Mouse (Mus musculus) T-helper 17 cell (primary cell): Measurements from ENCODE around the gene Sumo1.
"Not testable (repeated sequence)": the region's sequence is repeated elsewhere in the genome, so short reads cannot be mapped to it uniquely, and the experiment has no call there.

ENCODE experiments used
- in situ Hi-C, 2 experiments: fragments of 300-600 bp; cut with MboI, MseI; formaldehyde crosslinking; loops; 1 replicate in 1 of 2; 2 replicates in 1 of 2; pipeline ENCODE4 v1.15.1; 2025; ENCODE audit warnings: high pct_unique_total_duplicates in 2 of 2

Gene Sumo1

DNA sequence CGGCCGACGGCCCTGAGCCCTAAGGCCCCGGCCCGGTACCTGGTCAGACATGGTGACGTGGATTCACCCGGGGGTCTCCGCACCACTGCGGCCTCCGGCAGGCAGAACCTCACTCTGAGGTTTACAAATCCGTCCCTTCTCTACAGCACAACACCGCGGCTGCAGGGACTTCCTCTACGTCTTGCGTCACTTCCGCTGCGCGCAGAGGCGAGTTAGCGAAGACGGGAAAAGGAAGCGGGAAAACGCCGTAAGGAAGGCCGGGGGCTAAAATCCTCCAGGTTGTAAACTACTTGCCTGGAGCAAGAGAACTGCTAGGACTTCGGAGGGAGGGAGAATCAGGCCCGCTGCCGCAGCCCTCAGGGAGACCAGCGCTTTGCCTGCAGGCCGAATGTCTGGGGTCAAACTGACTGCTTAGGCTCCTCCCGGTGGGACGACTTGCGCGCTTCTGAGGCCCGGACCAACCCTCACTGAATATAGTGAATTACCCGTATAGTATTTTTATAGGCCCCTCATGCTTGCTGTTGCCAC is at the start of gene Sumo1:
TSS of gene Sumo1 (minus strand) at position 194 of the 528 bp plus-strand sequence.
- in situ Hi-C loops, result no loop called here

DNA sequence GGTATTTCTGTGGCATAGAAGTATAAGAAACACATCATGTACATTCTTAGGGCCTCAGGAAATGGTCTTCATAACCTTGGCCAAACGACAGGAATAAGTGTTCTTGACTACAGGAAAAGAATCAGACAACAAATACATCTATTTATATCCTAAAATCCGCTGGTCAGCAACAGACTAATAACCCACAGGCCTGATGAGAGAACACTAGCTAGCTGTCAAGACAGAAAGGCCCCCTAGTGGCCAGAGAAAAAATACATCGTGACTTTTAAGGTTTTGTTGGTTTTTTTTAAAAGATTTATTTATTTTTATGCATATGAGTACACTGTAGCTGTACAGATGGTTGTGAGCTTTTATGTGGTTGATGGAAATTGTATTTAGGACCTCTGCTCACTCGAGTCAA is 49.3 kb upstream of the Sumo1 start:
- in situ Hi-C loops, result loop anchor here in 1 of 2 experiments (25.0 kb wide), 1 partner anchor 1258 kb away; no protein-coding TSS in a partner anchor

DNA sequence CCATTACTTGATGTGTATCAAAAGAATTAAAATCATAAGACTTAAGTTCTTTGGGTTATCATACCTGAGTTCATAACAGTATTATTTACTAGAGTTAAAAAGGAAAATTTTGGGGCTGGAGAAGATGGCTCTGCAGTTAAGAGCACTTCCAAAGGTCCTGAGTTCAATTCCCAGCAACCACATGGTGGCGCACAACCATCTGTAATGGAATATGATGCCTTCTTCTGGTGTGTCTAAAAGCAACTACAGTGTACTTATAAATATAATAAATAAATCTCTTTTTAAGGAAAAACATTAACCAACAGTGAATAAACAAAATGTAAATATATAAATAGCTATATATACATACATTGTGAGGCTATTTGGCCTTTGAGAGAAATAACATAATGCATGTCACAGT is 31.1 kb upstream of the Sumo1 start:
- in situ Hi-C loops, result loop anchor here (5.0 to 25.0 kb wide), 3 partner anchors 381 to 1287 kb away; no protein-coding TSS in a partner anchor

GRCm38 (mm10) chr1:59698207-59698606 is 27.6 kb upstream of the Sumo1 start:
- in situ Hi-C loops, result no loop called here

- in situ Hi-C loops, result no loop called here
Measured at GRCm38 (mm10) chr1:59697751-59698150, 27.1 kb upstream of the Sumo1 start.

DNA sequence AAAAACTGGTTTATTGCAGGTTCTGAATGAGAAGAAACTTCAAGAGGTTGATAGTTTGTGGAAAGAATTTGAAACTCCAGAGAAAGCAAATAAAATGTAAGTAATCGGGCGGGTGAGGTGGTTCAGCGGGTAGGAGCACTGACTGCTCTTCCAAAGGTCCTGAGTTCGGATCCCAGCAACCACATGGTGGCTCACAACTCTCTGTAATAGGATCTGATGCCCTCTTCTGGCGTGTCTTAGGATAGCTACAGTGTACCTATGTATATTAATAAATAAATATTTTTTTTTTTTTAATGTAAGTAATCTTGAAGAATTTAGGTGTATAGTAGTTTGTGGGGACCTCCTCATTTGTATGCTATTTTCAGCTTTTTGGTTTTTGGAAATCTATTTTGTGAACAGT is 19.8 kb upstream of the Sumo1 start:
- in situ Hi-C loops, result no loop called here

GRCm38 (mm10) chr1:59687493-59687892 is 16.9 kb upstream of the Sumo1 start:
- in situ Hi-C loops, result no loop called here

- in situ Hi-C loops, result no loop called here
Measured at GRCm38 (mm10) chr1:59684819-59685755, 14.5 kb upstream of the Sumo1 start, which contains the start of gene Nop58. Nop58 (plus strand) TSS chr1:59684971.

- in situ Hi-C loops, result no loop called here
Measured at GRCm38 (mm10) chr1:59683926-59684818, 13.5 kb upstream of the Sumo1 start.

GRCm38 (mm10) chr1:59673661-59674060 is 3.0 kb upstream of the Sumo1 start:
- in situ Hi-C loops, result no loop called here

DNA sequence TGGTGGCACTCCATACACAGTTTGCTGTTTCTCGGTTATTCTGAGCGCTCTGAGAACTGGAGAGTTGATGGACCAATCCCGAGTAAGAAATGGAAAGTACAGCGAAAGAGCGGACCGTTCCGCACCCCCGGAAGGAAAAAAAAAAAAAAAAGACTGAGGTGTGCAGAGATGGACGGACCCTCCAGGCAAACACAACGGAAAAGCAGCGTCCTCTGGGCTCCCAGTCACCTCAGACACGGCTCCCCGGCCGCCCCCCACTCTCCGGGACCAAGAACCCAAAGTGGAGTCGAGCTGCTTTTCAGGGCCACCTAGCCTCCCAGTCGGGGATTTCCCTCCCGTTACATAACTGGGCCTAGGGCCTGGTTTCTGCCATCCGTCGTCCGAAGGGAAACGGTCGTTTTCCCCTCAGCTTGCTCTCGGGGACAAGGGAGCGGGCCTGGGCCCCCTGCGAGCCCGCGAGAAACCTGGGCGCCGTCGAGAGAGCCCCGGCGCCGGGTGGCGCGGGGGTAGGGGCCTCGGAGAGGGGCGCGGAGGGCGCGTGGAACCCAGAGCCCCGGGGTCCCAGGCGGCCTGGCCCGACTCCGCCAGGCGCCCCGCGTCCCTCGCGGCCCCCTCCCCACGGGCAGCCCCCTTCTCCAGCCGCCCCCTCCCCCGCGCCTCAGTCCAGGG is 538 bp downstream of the Sumo1 start:
- in situ Hi-C loops, result no loop called here

DNA sequence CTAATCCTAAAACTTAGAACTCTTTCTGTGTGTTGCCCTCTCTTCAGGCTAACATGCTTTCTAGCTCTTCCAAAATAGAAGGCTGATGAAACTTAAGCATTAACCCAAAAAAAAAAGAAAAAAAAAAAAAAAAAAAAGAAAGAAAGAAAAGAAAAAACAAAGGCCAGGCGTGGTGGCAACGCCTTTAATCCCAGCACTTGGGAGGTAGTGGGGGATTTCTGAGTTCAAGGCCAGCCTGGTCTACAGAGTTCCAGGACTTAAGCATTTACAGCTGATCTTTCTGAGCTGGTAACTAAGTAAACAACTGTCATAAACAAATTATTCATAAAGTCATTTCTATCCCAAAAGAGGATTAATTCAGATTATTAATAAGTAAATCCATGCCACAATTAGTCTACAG is 1.8 kb downstream of the Sumo1 start:
- in situ Hi-C loops, result no loop called here

DNA sequence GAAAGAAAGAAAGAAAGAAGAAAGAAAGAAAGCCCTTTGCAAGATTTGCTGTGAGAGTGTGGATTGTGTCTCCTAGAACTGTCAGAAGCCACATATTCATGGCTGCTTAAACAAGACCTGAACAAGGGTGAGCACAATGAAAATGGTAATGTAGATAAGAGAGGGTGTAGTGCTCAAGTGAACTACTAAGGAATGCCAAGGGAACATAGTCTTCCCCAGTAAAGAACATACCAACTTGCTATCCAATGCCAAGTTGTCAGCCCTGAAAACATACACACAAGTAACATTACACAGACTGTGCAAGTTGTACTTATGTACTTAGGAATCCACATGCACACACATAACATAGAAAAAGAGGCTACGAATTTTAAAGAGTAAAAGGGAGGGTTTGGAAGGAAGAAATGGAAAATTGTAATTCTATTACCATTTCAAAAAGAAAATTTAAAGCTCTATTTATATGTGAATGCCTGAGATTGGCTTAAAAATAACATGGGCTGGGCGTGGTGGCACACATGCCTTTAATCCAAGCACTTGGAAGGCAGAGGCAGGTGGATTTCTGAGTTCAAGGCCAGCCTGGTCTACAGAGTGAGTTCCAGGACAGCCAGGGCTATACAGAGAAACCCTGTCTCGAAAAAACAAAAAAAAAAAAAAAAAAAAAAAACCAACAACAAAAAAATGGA is 7.0 kb downstream of the Sumo1 start:
- in situ Hi-C loops, result no loop called here

DNA sequence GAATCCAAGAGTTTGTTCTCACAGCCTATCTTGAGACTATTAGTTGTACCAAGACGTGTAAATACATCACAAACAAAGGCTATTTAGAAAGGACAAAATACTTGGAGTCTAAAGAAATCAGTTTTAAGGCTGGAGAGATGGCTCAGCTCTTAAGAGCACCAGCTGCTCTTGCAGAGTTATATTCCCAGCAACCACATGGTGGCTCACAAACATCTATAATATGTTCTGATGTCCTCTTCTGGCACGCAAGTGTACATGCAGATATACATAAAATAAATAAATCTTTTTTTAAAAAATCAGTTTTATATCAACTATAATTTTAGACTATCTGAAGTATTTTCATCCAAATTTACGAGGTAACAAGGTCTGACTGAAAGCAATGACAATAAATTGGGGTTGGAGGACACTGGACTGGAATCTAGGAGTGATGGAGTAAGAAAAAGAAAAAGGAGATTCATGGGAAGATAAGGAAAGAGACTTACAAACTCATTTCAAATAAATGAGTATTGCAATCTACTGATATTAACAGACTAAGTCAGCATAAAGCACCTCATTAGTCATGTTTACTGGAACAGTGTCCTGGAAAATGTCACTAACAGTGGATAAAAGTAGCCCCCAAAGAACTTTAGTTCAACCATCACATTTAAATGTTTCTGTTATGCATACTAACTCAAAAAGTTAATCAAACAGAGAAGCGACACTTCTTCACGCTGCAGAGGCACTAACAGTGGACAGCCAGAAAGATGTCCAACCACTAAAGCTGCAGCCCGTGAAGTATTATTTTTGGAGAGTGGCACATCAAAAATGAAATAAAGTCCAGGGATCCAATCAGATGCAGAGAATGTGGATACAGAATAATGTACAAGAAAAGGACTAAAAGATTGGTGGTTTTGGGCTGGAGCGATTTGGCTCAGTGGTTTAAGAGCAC is 14.1 kb downstream of the Sumo1 start:
- in situ Hi-C loops, result no loop called here

DNA sequence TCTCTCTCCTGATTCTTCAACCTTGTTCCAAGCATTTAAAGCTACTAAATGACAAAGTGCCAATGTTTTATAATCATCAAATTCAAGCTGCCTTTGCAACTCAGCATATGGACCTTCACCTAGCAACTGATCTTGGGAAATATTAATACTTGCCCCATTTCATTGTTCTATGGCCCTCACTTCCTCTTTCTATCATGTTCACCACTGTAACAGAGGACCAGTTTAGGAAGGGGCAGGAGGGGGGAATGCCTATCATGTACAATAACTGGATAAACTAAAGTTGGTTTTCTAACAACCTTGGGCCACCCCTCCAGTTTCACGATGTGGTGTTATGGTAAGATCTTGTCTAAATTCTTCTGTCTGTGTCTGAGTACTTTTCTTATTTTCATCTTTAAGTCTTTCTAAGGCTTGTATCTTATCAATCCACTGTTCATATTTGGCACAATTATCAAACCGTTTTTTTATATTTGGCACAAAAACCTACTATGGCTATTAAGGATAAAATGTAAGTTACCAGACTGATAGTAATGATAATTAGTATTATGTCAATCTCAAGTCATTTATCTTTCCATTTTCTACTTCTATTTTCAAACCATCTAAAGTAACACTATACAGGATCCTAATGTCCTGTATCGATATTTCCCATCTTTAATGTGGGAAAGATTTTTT is 17.3 kb downstream of the Sumo1 start:
- in situ Hi-C loops, result no loop called here

GRCm38 (mm10) chr1:59651201-59651819 is 19.3 kb downstream of the Sumo1 start:
- in situ Hi-C loops, result no loop called here

DNA sequence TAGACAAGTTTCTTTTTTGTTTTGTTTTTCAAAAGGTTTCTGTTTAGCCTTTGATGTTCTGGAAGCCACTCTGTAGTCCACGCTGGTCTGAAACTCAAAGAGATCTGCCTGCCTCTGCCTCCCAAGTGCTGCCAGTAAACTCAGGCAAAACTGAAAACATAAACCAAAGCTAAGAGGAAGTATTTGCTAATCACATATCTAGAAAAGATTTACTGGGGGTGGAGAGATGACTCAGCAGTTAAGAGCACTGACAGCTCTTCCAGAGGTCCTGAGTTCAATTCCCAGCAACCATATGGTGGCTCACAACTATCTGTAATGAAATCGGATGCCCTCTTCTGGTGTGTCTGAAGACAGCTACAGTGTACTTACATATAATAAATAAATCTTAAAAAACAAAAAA is 24.1 kb downstream of the Sumo1 start:
- in situ Hi-C loops, result not testable (repeated sequence)

DNA sequence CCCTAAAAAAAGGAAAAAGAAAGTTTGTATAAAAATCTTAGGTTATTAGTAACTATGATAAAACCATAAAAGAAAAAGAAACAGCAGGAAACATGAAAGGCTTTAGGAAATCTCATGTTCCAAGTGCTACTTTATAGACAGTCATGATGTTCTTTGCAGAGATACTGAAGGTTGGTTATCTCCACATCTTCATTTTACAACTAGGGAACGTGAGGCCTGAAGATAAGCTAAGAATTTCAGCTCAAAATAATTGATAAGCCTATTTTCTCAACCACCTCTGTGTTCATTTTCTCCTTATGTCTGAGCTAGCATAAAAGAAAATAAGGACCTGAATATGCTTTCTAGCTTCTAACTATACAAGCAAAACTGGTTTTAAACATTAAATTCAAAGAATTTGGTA is 28.1 kb downstream of the Sumo1 start:
- in situ Hi-C loops, result no loop called here

DNA sequence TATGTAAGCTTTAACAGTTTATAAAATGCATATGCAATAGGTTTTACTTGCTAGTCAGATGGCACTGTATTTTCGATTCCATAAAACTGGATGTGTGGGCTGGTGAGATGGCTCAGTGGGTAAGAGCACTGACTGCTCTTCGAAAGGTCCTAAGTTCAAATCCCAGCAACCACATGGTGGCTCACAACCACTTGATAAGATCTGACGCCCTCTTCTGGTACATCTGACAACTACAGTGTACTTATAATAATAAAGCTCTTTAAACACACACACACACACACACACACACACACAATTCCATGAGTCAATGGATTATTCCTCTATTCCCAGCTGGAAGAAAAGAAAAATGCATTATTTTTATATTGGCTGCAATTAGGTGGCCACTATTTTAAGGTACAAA is 32.3 kb downstream of the Sumo1 start:
- in situ Hi-C loops, result no loop called here
